Mouse (Mus musculus): ENCODE measurements around the gene Fam43b. TPM values are rescaled to one million over a fixed set of nuclear protein-coding genes. Genes with fewer than 3 reads are reported as not detected.

The Fam43b gene
- total and polyA plus RNA-seq, 3 experiments: not detected

DNA sequence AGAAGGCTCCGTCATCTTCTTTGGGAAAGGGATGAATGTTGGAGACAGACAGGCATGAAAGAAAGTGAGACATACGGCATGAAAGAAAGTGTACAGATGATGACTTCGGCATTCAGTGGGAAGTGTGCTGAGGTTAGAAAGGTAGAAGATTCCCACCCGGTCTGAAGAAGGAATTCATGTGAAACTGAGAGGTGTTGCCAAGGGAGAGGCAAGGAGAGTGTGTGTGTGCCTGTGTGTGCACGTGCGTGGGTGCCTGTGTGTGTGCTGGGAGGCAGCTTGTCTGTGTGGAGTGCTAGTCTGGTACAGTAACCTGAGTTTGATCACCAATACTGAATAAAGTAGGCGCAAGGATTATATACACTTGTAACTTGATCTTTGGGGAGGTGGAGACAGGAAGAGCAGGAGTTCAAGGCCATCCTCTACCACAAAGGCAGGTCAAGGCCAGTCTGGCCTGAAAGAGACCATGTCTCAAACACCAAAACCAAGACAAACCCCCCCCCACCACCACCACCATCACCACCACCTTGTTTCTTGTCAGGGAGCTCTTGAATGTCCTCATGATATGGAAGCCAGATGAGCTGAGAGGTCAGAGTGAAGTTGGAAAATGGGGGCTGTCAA, 15.3 kb upstream of the Fam43b start:
- Histone ChIP-seq H3K9ac (ENCODE audit: insufficient read depth, low read depth) (no peak overlapping the region), H3K4me3 (replicated peaks in 1 of 3; ENCODE audit: low read depth in 2 of 3, low read length in 2 of 3, poor library complexity in 1 of 3) (no peak overlapping the region), H3K27me3 (replicated peaks) (peaks cover 86% of the 10 kb centered on the region), H3K4me2 (ENCODE audit: insufficient read depth, low read depth, poor library complexity, severe bottlenecking) (no peak overlapping the region), H3K4me1 (ENCODE audit: control insufficient read depth in 1 of 2, insufficient read depth in 2 of 2) (peaks cover 7 to 8% of the 10 kb centered on the region in 2 experiments), H3K9me3 (replicated peaks; ENCODE audit: low read length) (peaks cover 10% of the 10 kb centered on the region), H3K36me3 (replicated peaks in 1 of 2; ENCODE audit: control insufficient read depth in 1 of 2, insufficient read depth in 1 of 2, low read length in 1 of 2) (no peaks in the 10 kb centered on the region), H3K79me2 (replicated peaks; ENCODE audit: control insufficient read depth, extremely low read depth, insufficient read depth, poor library complexity, severe bottlenecking) (no peaks in the 10 kb centered on the region), H3K27ac (ENCODE audit: insufficient read depth, low read depth) (no peak overlapping the region)
- in situ Hi-C loops (cut with MboI; ENCODE audit: low pct_ligation_motif_present, low pct_unique_long_range_greater_than_20kb, low sequenced_read_pairs): loop anchor here (25.0 kb wide), 1 partner anchor 449 kb away; no protein-coding TSS in a partner anchor
- TF ChIP-seq ZNF384 (IDR thresholded peaks at IDR 0.05; ENCODE audit: low read depth, low read length) (no peak), BHLHE40 (IDR thresholded peaks at IDR 0.05; ENCODE audit: low read depth, low read length) (no peak), ETS1 (conservative IDR thresholded peaks at IDR 0.05; ENCODE audit: low read depth, low read length) (no peak), MXI1 (IDR thresholded peaks at IDR 0.05; ENCODE audit: low read depth, low read length) (no peak), RCOR1 (conservative IDR thresholded peaks at IDR 0.05; ENCODE audit: low read depth, low read length) (no peak), KAT2A (IDR thresholded peaks at IDR 0.05; ENCODE audit: insufficient replicate concordance, low read length) (no peak), ELF1 (IDR thresholded peaks at IDR 0.05; ENCODE audit: low read depth, low read length) (no peak), UBTF (IDR thresholded peaks at IDR 0.05; ENCODE audit: low read depth, low read length) (no peak), EP300 (IDR thresholded peaks at IDR 0.05; ENCODE audit: low read length) (no peak)
- dilution Hi-C loops (cut with MboI; ENCODE audit: extremely low pct_ligation_motif_present, extremely low pct_unique_long_range_greater_than_20kb, low sequenced_read_pairs): no loop called here
- DNase-seq (ENCODE audit: extremely low read depth): no peak

DNA sequence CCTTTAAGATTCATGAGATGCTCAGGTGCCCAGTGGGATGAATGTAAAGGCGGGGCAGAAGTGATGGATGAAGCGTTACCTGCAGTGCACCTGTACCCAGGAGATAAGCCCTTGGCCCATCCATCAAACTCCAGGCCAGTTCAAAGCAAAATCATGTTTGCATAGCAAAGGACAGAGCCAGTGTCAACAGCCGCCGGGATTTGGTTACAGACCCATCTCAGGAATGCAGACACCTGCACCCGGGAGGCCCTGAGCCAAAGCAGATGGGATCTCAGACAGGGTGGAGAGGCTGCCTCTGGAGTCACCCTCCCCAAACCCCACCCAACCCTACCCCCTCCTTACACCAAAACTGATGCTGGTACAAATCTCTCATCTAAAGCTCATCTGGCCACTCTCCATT, 14.7 kb upstream of the Fam43b start:
- in situ Hi-C loops (cut with MboI; ENCODE audit: low pct_ligation_motif_present, low pct_unique_long_range_greater_than_20kb, low sequenced_read_pairs) (loop anchor here (25.0 kb wide), 1 partner anchor 449 kb away; no protein-coding TSS in a partner anchor), dilution Hi-C loops (cut with MboI; ENCODE audit: extremely low pct_ligation_motif_present, extremely low pct_unique_long_range_greater_than_20kb, low sequenced_read_pairs) (no loop called here)
- DNase-seq (ENCODE audit: extremely low read depth): no peak
- Histone ChIP-seq H3K4me3 (replicated peaks in 1 of 3; ENCODE audit: low read depth in 2 of 3, low read length in 2 of 3, poor library complexity in 1 of 3) (no peak overlapping the region), H3K79me2 (replicated peaks; ENCODE audit: control insufficient read depth, extremely low read depth, insufficient read depth, poor library complexity, severe bottlenecking) (no peaks in the 10 kb centered on the region), H3K27me3 (replicated peaks) (peaks cover 86% of the 10 kb centered on the region), H3K9me3 (replicated peaks; ENCODE audit: low read length) (peaks cover 6% of the 10 kb centered on the region), H3K4me2 (ENCODE audit: insufficient read depth, low read depth, poor library complexity, severe bottlenecking) (no peak overlapping the region), H3K36me3 (replicated peaks in 1 of 2; ENCODE audit: control insufficient read depth in 1 of 2, insufficient read depth in 1 of 2, low read length in 1 of 2) (no peaks in the 10 kb centered on the region), H3K4me1 (ENCODE audit: control insufficient read depth in 1 of 2, insufficient read depth in 2 of 2) (peaks cover 7 to 8% of the 10 kb centered on the region in 2 experiments), H3K27ac (ENCODE audit: insufficient read depth, low read depth) (no peak overlapping the region), H3K9ac (ENCODE audit: insufficient read depth, low read depth) (no peak overlapping the region)
- no peak for TF ChIP-seq BHLHE40 (IDR thresholded peaks at IDR 0.05; ENCODE audit: low read depth, low read length)
- TF ChIP-seq E2F4 (IDR thresholded peaks at IDR 0.05; ENCODE audit: insufficient replicate concordance, low read depth, low read length): no peak

GRCm38 (mm10) chr4:138407479-138408194, 11.3 kb upstream of the Fam43b start:
- H3K27ac ChIP-seq (ENCODE audit: insufficient read depth, low read depth): no peak overlapping the region
- peaks cover 6% of the 10 kb centered on the region for H3K9me3 ChIP-seq (replicated peaks; ENCODE audit: low read length)
- dilution Hi-C loops (cut with MboI; ENCODE audit: extremely low pct_ligation_motif_present, extremely low pct_unique_long_range_greater_than_20kb, low sequenced_read_pairs) (no loop called here), in situ Hi-C loops (cut with MboI; ENCODE audit: low pct_ligation_motif_present, low pct_unique_long_range_greater_than_20kb, low sequenced_read_pairs) (loop anchor here (25.0 kb wide), 1 partner anchor 445 kb away; no protein-coding TSS in a partner anchor)
- no peak overlapping the region for H3K4me3 ChIP-seq (replicated peaks in 1 of 3; ENCODE audit: low read depth in 2 of 3, low read length in 2 of 3, poor library complexity in 1 of 3)
- peak; percentile 63 for DNase-seq (ENCODE audit: extremely low read depth)
- H3K27me3 ChIP-seq (replicated peaks): peaks cover 79% of the 10 kb centered on the region
- H3K9ac ChIP-seq (ENCODE audit: insufficient read depth, low read depth): no peak overlapping the region
- H3K36me3 ChIP-seq (replicated peaks in 1 of 2; ENCODE audit: control insufficient read depth in 1 of 2, insufficient read depth in 1 of 2, low read length in 1 of 2): no peaks in the 10 kb centered on the region
- H3K4me2 ChIP-seq (ENCODE audit: insufficient read depth, low read depth, poor library complexity, severe bottlenecking): no peak overlapping the region
- no peaks in the 10 kb centered on the region for H3K79me2 ChIP-seq (replicated peaks; ENCODE audit: control insufficient read depth, extremely low read depth, insufficient read depth, poor library complexity, severe bottlenecking)
- peaks cover 7 to 8% of the 10 kb centered on the region in 2 experiments for H3K4me1 ChIP-seq (ENCODE audit: control insufficient read depth in 1 of 2, insufficient read depth in 2 of 2)
- TF ChIP-seq ELF1 (IDR thresholded peaks at IDR 0.05; ENCODE audit: low read depth, low read length): peak; percentile 22; the same call in 1 of the 2 replicates
- no peak for TF ChIP-seq UBTF (IDR thresholded peaks at IDR 0.05; ENCODE audit: low read depth, low read length)
- no peak for TF ChIP-seq MEF2A (IDR thresholded peaks at IDR 0.05; ENCODE audit: borderline replicate concordance, low read depth, low read length)
- TF ChIP-seq MAFK (IDR thresholded peaks at IDR 0.05; ENCODE audit: insufficient replicate concordance, low read length): no peak; the same call in 1 of the 2 replicates
- no peak for TF ChIP-seq SIN3A (IDR thresholded peaks at IDR 0.05; ENCODE audit: low read length)
- TF ChIP-seq IRF4 (IDR thresholded peaks at IDR 0.05; ENCODE audit: low read depth, low read length): peak; percentile 91
- no peak for TF ChIP-seq USF2 (conservative IDR thresholded peaks at IDR 0.05; ENCODE audit: low read depth, low read length)
- TF ChIP-seq ZC3H11A (IDR thresholded peaks at IDR 0.05; ENCODE audit: low read depth, low read length): no peak
- TF ChIP-seq POLR2AphosphoS2 (IDR thresholded peaks at IDR 0.05; ENCODE audit: low read depth, low read length): no peak
- no peak for TF ChIP-seq POLR2A (IDR thresholded peaks at IDR 0.05; ENCODE audit: low read depth, low read length)
- no peak for TF ChIP-seq TCF12 (IDR thresholded peaks at IDR 0.05; ENCODE audit: low read depth, low read length)
- no peak for TF ChIP-seq CTCF (conservative IDR thresholded peaks at IDR 0.05 in 1 of 2, IDR thresholded peaks at IDR 0.05 in 1 of 2; ENCODE audit: low read depth in 2 of 2, low read length in 2 of 2)
- TF ChIP-seq ZKSCAN1 (IDR thresholded peaks at IDR 0.05; ENCODE audit: borderline replicate concordance, low read depth, low read length): peak; percentile 54; the same call in 1 of the 2 replicates
- no peak for TF ChIP-seq BHLHE40 (IDR thresholded peaks at IDR 0.05; ENCODE audit: low read depth, low read length)
- no peak for TF ChIP-seq CHD2 (IDR thresholded peaks at IDR 0.05; ENCODE audit: low read length)
- peak; percentile 52 for TF ChIP-seq ZNF384 (IDR thresholded peaks at IDR 0.05; ENCODE audit: low read depth, low read length)
- TF ChIP-seq ZMIZ1 (IDR thresholded peaks at IDR 0.05; ENCODE audit: low read depth, low read length): no peak
- TF ChIP-seq RCOR1 (conservative IDR thresholded peaks at IDR 0.05; ENCODE audit: low read depth, low read length): no peak

All from CH12.LX (cell line).